Mouse (Mus musculus): ENCODE data around the gene Rnf185. TPM values are rescaled to one million over a fixed set of nuclear protein-coding genes. Genes with fewer than 3 reads are reported as not detected.

The Rnf185 gene
- polyA plus RNA-seq, 1 experiment from 2014 or later = 39.5 TPM

- peak; percentile 23 for ATAC-seq (ENCODE audit: insufficient number of reproducible peaks, insufficient read depth, low FRiP score, low TSS enrichment)
- Histone ChIP-seq H3K27me3 (no peaks in the 10 kb centered on the region), H3K36me3 (no peaks in the 10 kb centered on the region), H3K4me3 (peak overlapping the region; percentile 54), H3K4me1 (peaks cover 42% of the 10 kb centered on the region), H3K27ac (peak overlapping the region; percentile 77), H3K4me2 (replicated peaks) (peak overlapping the region; percentile 94), H3K9me3 (no peaks in the 10 kb centered on the region), H3K9ac (peak overlapping the region; percentile 72)
- WGBS = 27% methylated on average over 7 of the region's 7 CpGs
Measured at GRCm38 (mm10) chr11:3371599-3372295, 80.4 kb downstream of the Rnf185 start.

- peaks cover 42% of the 10 kb centered on the region for H3K4me1 ChIP-seq
- ATAC-seq (ENCODE audit: insufficient number of reproducible peaks, insufficient read depth, low FRiP score, low TSS enrichment) = peak; percentile 87
Measured at GRCm38 (mm10) chr11:3370928-3371598, 81.1 kb downstream of the Rnf185 start.

GRCm38 (mm10) chr11:3370162-3370561, 82.0 kb downstream of the Rnf185 start:
- WGBS = 56% methylated on average over 2 of the region's 2 CpGs

More at GRCm38 (mm10) chr11:3370928-3371598, 81.1 kb downstream of the Rnf185 start:
- H3K9ac ChIP-seq = peak overlapping the region; percentile 72
- peak overlapping the region; percentile 77 for H3K27ac ChIP-seq
- H3K27me3 ChIP-seq = no peaks in the 10 kb centered on the region
- H3K9me3 ChIP-seq = no peaks in the 10 kb centered on the region
- H3K36me3 ChIP-seq = no peaks in the 10 kb centered on the region
- H3K4me3 ChIP-seq = peak overlapping the region; percentile 54
- WGBS = 1% methylated on average over 27 of the region's 27 CpGs
- peak overlapping the region; percentile 94 for H3K4me2 ChIP-seq (replicated peaks)

GRCm38 (mm10) chr11:3369449-3369848, 82.7 kb downstream of the Rnf185 start:
- Histone ChIP-seq H3K4me2 (replicated peaks) (0 out of 2 replicates have a peak overlapping the region, but pooled peaks have one; percentile 5), H3K27me3 (no peaks in the 10 kb centered on the region), H3K9ac (peak overlapping the region; percentile 1; the same call in 1 of the 2 replicates), H3K9me3 (no peaks in the 10 kb centered on the region), H3K4me3 (no peak overlapping the region), H3K27ac (no peak overlapping the region), H3K4me1 (peaks cover 33% of the 10 kb centered on the region), H3K36me3 (no peaks in the 10 kb centered on the region)
- WGBS = 67% methylated on average over 5 of the region's 5 CpGs
- ATAC-seq (ENCODE audit: insufficient number of reproducible peaks, insufficient read depth, low FRiP score, low TSS enrichment) = no peak

More at GRCm38 (mm10) chr11:3370162-3370561, 82.0 kb downstream of the Rnf185 start:
- ATAC-seq (ENCODE audit: insufficient number of reproducible peaks, insufficient read depth, low FRiP score, low TSS enrichment) = no peak
- Histone ChIP-seq H3K9me3 (no peaks in the 10 kb centered on the region), H3K4me2 (replicated peaks) (peak overlapping the region; percentile 94), H3K27me3 (no peaks in the 10 kb centered on the region), H3K9ac (peak overlapping the region; percentile 72), H3K4me3 (peak overlapping the region; percentile 54), H3K4me1 (peaks cover 41% of the 10 kb centered on the region), H3K27ac (peak overlapping the region; percentile 58; the same call in 1 of the 2 replicates), H3K36me3 (no peaks in the 10 kb centered on the region)

GRCm38 (mm10) chr11:3368983-3369382, 83.2 kb downstream of the Rnf185 start:
- H3K4me1 ChIP-seq = peaks cover 29% of the 10 kb centered on the region
- H3K9ac ChIP-seq = peak overlapping the region; percentile 1; the same call in 1 of the 2 replicates
- 58% methylated on average over 7 of the region's 7 CpGs for WGBS
- 0 out of 2 replicates have a peak overlapping the region, but pooled peaks have one; percentile 5 for H3K4me2 ChIP-seq (replicated peaks)
- no peak overlapping the region for H3K27ac ChIP-seq
- no peaks in the 10 kb centered on the region for H3K27me3 ChIP-seq
- H3K36me3 ChIP-seq = no peaks in the 10 kb centered on the region
- no peak overlapping the region for H3K4me3 ChIP-seq
- H3K9me3 ChIP-seq = no peaks in the 10 kb centered on the region
- no peak for ATAC-seq (ENCODE audit: insufficient number of reproducible peaks, insufficient read depth, low FRiP score, low TSS enrichment)

GRCm38 (mm10) chr11:3366411-3366810, 85.8 kb downstream of the Rnf185 start:
- H3K4me2 ChIP-seq (replicated peaks) = no peak overlapping the region
- ATAC-seq (ENCODE audit: insufficient number of reproducible peaks, insufficient read depth, low FRiP score, low TSS enrichment) = no peak
- H3K27me3 ChIP-seq = no peaks in the 10 kb centered on the region
- peak overlapping the region; percentile 6; the same call in 1 of the 2 replicates for H3K27ac ChIP-seq
- peaks cover 3% of the 10 kb centered on the region; the same call in 1 of the 2 replicates for H3K36me3 ChIP-seq
- peaks cover 14% of the 10 kb centered on the region; the same call in 1 of the 2 replicates for H3K4me1 ChIP-seq
- no peak overlapping the region for H3K9ac ChIP-seq
- H3K9me3 ChIP-seq = no peaks in the 10 kb centered on the region
- 80% methylated on average over 7 of the region's 7 CpGs for WGBS
- H3K4me3 ChIP-seq = no peak overlapping the region

Other genes with a start within 250 kb of the Rnf185 start
- gene Eif4enif1, start 250.0 kb downstream of the Rnf185 start, polyA plus RNA-seq (2016; fragmentation: Nextera tagmentation; extraction: Ambion mirVana) = 70.2 and 74.4 TPM in 2 replicates
- gene Drg1, start 185.9 kb downstream of the Rnf185 start, polyA plus RNA-seq (2016; fragmentation: Nextera tagmentation; extraction: Ambion mirVana) = 217 and 229 TPM in 2 replicates
- gene Patz1, start 163.5 kb downstream of the Rnf185 start, polyA plus RNA-seq (2016; fragmentation: Nextera tagmentation; extraction: Ambion mirVana) = 84.3 and 85.3 TPM in 2 replicates
- gene Pik3ip1, start 122.0 kb downstream of the Rnf185 start, polyA plus RNA-seq (2016; fragmentation: Nextera tagmentation; extraction: Ambion mirVana) = 12.4 and 15.1 TPM in 2 replicates
- gene Limk2, start 43.2 kb downstream of the Rnf185 start, polyA plus RNA-seq (2016; fragmentation: Nextera tagmentation; extraction: Ambion mirVana) = 69.1 and 75.1 TPM in 2 replicates
- gene Pla2g3, start 35.9 kb upstream of the Rnf185 start, polyA plus RNA-seq (2016; fragmentation: Nextera tagmentation; extraction: Ambion mirVana) = 0.36 and 0.57 TPM in 2 replicates
- 0.50 and 0.55 TPM in 2 replicates for gene Inpp5j, start 52.5 kb upstream of the Rnf185 start, polyA plus RNA-seq (2016; fragmentation: Nextera tagmentation; extraction: Ambion mirVana)
- 102 and 110 TPM in 2 replicates for gene Selenom, start 62.3 kb upstream of the Rnf185 start, polyA plus RNA-seq (2016; fragmentation: Nextera tagmentation; extraction: Ambion mirVana)
- gene Smtn, start 88.2 kb upstream of the Rnf185 start, polyA plus RNA-seq (2016; fragmentation: Nextera tagmentation; extraction: Ambion mirVana) = 51.0 and 55.7 TPM in 2 replicates
- gene Morc2a, start 196.8 kb upstream of the Rnf185 start, polyA plus RNA-seq (2016; fragmentation: Nextera tagmentation; extraction: Ambion mirVana) = 49.1 and 54.5 TPM in 2 replicates

Measured in embryonic facial prominence, embryonic 12.5 days (tissue).